Mouse (Mus musculus) hindbrain, embryonic 14.5 days (tissue): ENCODE results near the gene Sbno2. TPM values are rescaled to one million over a fixed set of nuclear protein-coding genes. Genes with fewer than 3 reads are reported as not detected.

Source experiments
- ATAC-seq: fragments of 200-750 bp; cut with Nextera tagmentation; 2 replicates; pipeline ENCODE4 v1.8.0; 2017; ENCODE audit warnings: moderate number of reproducible peaks, mild to moderate bottlenecking, moderate TSS enrichment, moderate library complexity; ENCODE audit not compliant: low FRiP score
- DNase-seq: peaks from one replicate; pipeline ENCODE4 v3.0.0-alpha.2; 2015; ENCODE audit warnings: low spot score
- H3K27ac ChIP-seq: fragments of 300-500 bp; sonication (generic); 2 replicates; pipeline ENCODE4 v1.5.1; 2014; ENCODE audit warnings: mild to moderate bottlenecking, moderate library complexity
- H3K27me3 ChIP-seq: fragments of 300-500 bp; sonication (generic); 2 replicates; pipeline ENCODE4 v1.6.1; 2014; ENCODE audit warnings: mild to moderate bottlenecking, low read length, mixed read lengths; ENCODE audit not compliant: control insufficient read depth, insufficient read depth
- H3K36me3 ChIP-seq: fragments of 300-500 bp; sonication (generic); replicated peaks from 2 replicates; pipeline ENCODE4 v1.6.1; 2014; ENCODE audit not compliant: control insufficient read depth, insufficient read depth
- H3K4me1 ChIP-seq: fragments of 300-500 bp; sonication (generic); replicated peaks from 2 replicates; pipeline ENCODE4 v1.6.1; 2014; ENCODE audit warnings: antibody characterized with exemption, low read length, mixed read lengths; ENCODE audit not compliant: control insufficient read depth, insufficient read depth
- H3K4me2 ChIP-seq: fragments of 300-500 bp; sonication (generic); replicated peaks from 2 replicates; pipeline ENCODE4 v1.6.1; 2014; ENCODE audit warnings: mild to moderate bottlenecking, moderate library complexity
- H3K4me3 ChIP-seq: fragments of 300-500 bp; sonication (generic); replicated peaks from 2 replicates; pipeline ENCODE4 v1.5.1; 2014; ENCODE audit warnings: mild to moderate bottlenecking, low read length
- H3K9ac ChIP-seq: fragments of 300-500 bp; sonication (generic); 2 replicates; pipeline ENCODE4 v1.6.1; 2014
- H3K9me3 ChIP-seq: fragments of 300-500 bp; sonication (generic); 2 replicates; pipeline ENCODE4 v1.6.1; 2016; ENCODE audit warnings: low read length; ENCODE audit not compliant: control insufficient read depth
- WGBS: fragments of 180-500 bp; shearing (Covaris S2); extraction: QIAGEN DNeasy Blood & Tissue Kit; methylation state at CpG from one replicate; pipeline ENCODE4 v1.1.7; 2014; 5-methylcytosine and 5-hydroxymethylcytosine counted together
- polyA plus RNA-seq: library from polyadenylated mRNA; unstranded; fragments of >200 nt; fragmentation: Nextera tagmentation; extraction: Ambion mirVana; gene quantifications from 2 replicates; pipeline ENCODE4 v1.2.1, GENCODE M21; 2014

The Sbno2 gene
- polyA plus RNA-seq, 1 experiment from 2014 or later, result 12.6 TPM

GRCm38 (mm10) chr10:80016511-80016910, 88.9 kb downstream of the Sbno2 start, which contains the start of gene Arhgap45:
Arhgap45 (plus strand) TSS chr10:80016653.
- Histone ChIP-seq H3K4me2 (no peak within 1 kb of the TSS), H3K9me3 (peaks cover 6% of the 10 kb centered on the region), H3K27me3 (peaks cover 69% of the 10 kb centered on the region), H3K36me3 (peaks cover 8% of the 10 kb centered on the region; the same call in 1 of the 2 replicates), H3K4me1 (no peaks in the 10 kb centered on the region), H3K27ac (no peak within 1 kb of the TSS), H3K4me3 (no peak within 1 kb of the TSS), H3K9ac (no peak within 1 kb of the TSS)
- no peak for ATAC-seq
- no peak for DNase-seq
- WGBS, result 72% methylated on average over 11 of the region's 11 CpGs

- ATAC-seq, result no peak
- Histone ChIP-seq H3K9ac (no peak overlapping the region), H3K4me3 (no peak overlapping the region), H3K36me3 (peaks cover 14% of the 10 kb centered on the region), H3K27me3 (peaks cover 69% of the 10 kb centered on the region), H3K4me1 (no peaks in the 10 kb centered on the region), H3K4me2 (no peak overlapping the region), H3K9me3 (peaks cover 15% of the 10 kb centered on the region), H3K27ac (no peak overlapping the region)
- DNase-seq, result no peak
- 87% methylated on average over 10 of the region's 10 CpGs for WGBS
Measured at GRCm38 (mm10) chr10:80015583-80015982, 89.8 kb downstream of the Sbno2 start.

- WGBS, result 24% methylated on average over 28 of the region's 28 CpGs
- H3K9me3 ChIP-seq, result peaks cover 24% of the 10 kb centered on the region
- no peak overlapping the region for H3K4me3 ChIP-seq
- no peak overlapping the region for H3K4me2 ChIP-seq
- peaks cover 22% of the 10 kb centered on the region for H3K36me3 ChIP-seq
- H3K27me3 ChIP-seq, result peaks cover 60% of the 10 kb centered on the region
- DNase-seq (no peak), ATAC-seq (no peak)
- no peak overlapping the region for H3K9ac ChIP-seq
- H3K27ac ChIP-seq, result no peak overlapping the region
- no peaks in the 10 kb centered on the region for H3K4me1 ChIP-seq
Measured at GRCm38 (mm10) chr10:80014484-80015290, 90.7 kb downstream of the Sbno2 start.

GRCm38 (mm10) chr10:80013609-80014008, 91.8 kb downstream of the Sbno2 start:
- DNase-seq (no peak), ATAC-seq (no peak)
- no peak overlapping the region for H3K4me3 ChIP-seq
- H3K9me3 ChIP-seq, result peaks cover 26% of the 10 kb centered on the region
- peaks cover 31% of the 10 kb centered on the region for H3K36me3 ChIP-seq
- no peak overlapping the region for H3K4me2 ChIP-seq
- H3K27ac ChIP-seq, result no peak overlapping the region
- H3K9ac ChIP-seq, result no peak overlapping the region
- no peaks in the 10 kb centered on the region for H3K4me1 ChIP-seq
- 36% methylated on average over 25 of the region's 25 CpGs for WGBS
- H3K27me3 ChIP-seq, result peaks cover 50% of the 10 kb centered on the region

- Histone ChIP-seq H3K36me3 (peaks cover 31% of the 10 kb centered on the region), H3K27ac (no peak overlapping the region), H3K27me3 (peaks cover 48% of the 10 kb centered on the region), H3K9me3 (peaks cover 26% of the 10 kb centered on the region), H3K4me3 (no peak overlapping the region), H3K9ac (no peak overlapping the region), H3K4me1 (no peaks in the 10 kb centered on the region), H3K4me2 (no peak overlapping the region)
- 86% methylated on average over 6 of the region's 6 CpGs for WGBS
- DNase-seq (no peak), ATAC-seq (no peak)
Measured at GRCm38 (mm10) chr10:80011740-80012139, 93.6 kb downstream of the Sbno2 start.

Other genes with a start within 250 kb of the Sbno2 start
- gene Prtn3, start 231.1 kb downstream of the Sbno2 start, polyA plus RNA-seq, result 10.1 and 12.8 TPM in 2 replicates
- 288 and 294 TPM in 2 replicates for gene Plppr3, start 230.9 kb downstream of the Sbno2 start, polyA plus RNA-seq
- gene Elane, start 219.3 kb downstream of the Sbno2 start, polyA plus RNA-seq, result 0.47 TPM in 1 of 2 replicates, not detected in the other
- gene Cfd, start 214.7 kb downstream of the Sbno2 start, polyA plus RNA-seq, result not detected in 2 replicates
- gene Med16, start 196.6 kb downstream of the Sbno2 start, polyA plus RNA-seq, result 42.0 and 42.5 TPM in 2 replicates
- gene Gm26602, start 194.7 kb downstream of the Sbno2 start, polyA plus RNA-seq, result 1.1 TPM in 1 of 2 replicates, not detected in the other
- 1.7 and 2.6 TPM in 2 replicates for gene Kiss1r, start 188.6 kb downstream of the Sbno2 start, polyA plus RNA-seq
- gene R3hdm4, start 184.4 kb downstream of the Sbno2 start, polyA plus RNA-seq, result 228 and 232 TPM in 2 replicates
- gene Arid3a, start 178.5 kb downstream of the Sbno2 start, polyA plus RNA-seq, result 3.4 and 3.8 TPM in 2 replicates
- gene Wdr18, start 145.4 kb downstream of the Sbno2 start, polyA plus RNA-seq, result 91.8 and 97.8 TPM in 2 replicates
- gene Grin3b, start 134.9 kb downstream of the Sbno2 start, polyA plus RNA-seq, result 0.30 and 0.33 TPM in 2 replicates
- 22.6 and 22.8 TPM in 2 replicates for gene Tmem259, start 121.2 kb downstream of the Sbno2 start, polyA plus RNA-seq
- 28.4 and 37.6 TPM in 2 replicates for gene Cnn2, start 117.0 kb downstream of the Sbno2 start, polyA plus RNA-seq
- gene Abca7, start 109.1 kb downstream of the Sbno2 start, polyA plus RNA-seq, result 4.1 and 4.5 TPM in 2 replicates
- 1.1 and 1.7 TPM in 2 replicates for gene Arhgap45, start 88.9 kb downstream of the Sbno2 start, polyA plus RNA-seq
- gene Polr2e, start 65.8 kb downstream of the Sbno2 start, polyA plus RNA-seq, result 142 and 150 TPM in 2 replicates
- 556 and 557 TPM in 2 replicates for gene Gpx4, start 58.4 kb downstream of the Sbno2 start, polyA plus RNA-seq
- gene Stk11, start 10.2 kb upstream of the Sbno2 start, polyA plus RNA-seq, result 20.2 and 24.6 TPM in 2 replicates
- gene Atp5d, start 33.1 kb upstream of the Sbno2 start, polyA plus RNA-seq, result 469 and 505 TPM in 2 replicates
- 93.4 and 96.4 TPM in 2 replicates for gene Cbarp, start 35.3 kb upstream of the Sbno2 start, polyA plus RNA-seq
- 44.1 and 54.4 TPM in 2 replicates for gene Midn, start 42.7 kb upstream of the Sbno2 start, polyA plus RNA-seq
- gene Cirbp, start 60.4 kb upstream of the Sbno2 start, polyA plus RNA-seq, result 203 and 252 TPM in 2 replicates
- gene 1600002K03Rik, start 67.4 kb upstream of the Sbno2 start, polyA plus RNA-seq, result 7.0 and 7.7 TPM in 2 replicates
- gene Efna2, start 73.9 kb upstream of the Sbno2 start, polyA plus RNA-seq, result 25.9 and 26.2 TPM in 2 replicates
- 29.0 and 32.9 TPM in 2 replicates for gene Mum1, start 120.9 kb upstream of the Sbno2 start, polyA plus RNA-seq
- 303 and 341 TPM in 2 replicates for gene Ndufs7, start 143.6 kb upstream of the Sbno2 start, polyA plus RNA-seq
- gene Gamt, start 155.4 kb upstream of the Sbno2 start, polyA plus RNA-seq, result 17.3 and 24.3 TPM in 2 replicates
- 35.2 and 36.3 TPM in 2 replicates for gene Dazap1, start 155.9 kb upstream of the Sbno2 start, polyA plus RNA-seq
- 570 and 649 TPM in 2 replicates for gene Rps15, start 186.9 kb upstream of the Sbno2 start, polyA plus RNA-seq
- 200 and 216 TPM in 2 replicates for gene Apc2, start 190.4 kb upstream of the Sbno2 start, polyA plus RNA-seq
- 23.3 and 24.5 TPM in 2 replicates for gene 2310011J03Rik, start 215.0 kb upstream of the Sbno2 start, polyA plus RNA-seq
- gene Pcsk4, start 223.9 kb upstream of the Sbno2 start, polyA plus RNA-seq, result 4.4 and 4.7 TPM in 2 replicates
- 5.3 and 5.8 TPM in 2 replicates for gene Reep6, start 224.4 kb upstream of the Sbno2 start, polyA plus RNA-seq
- 0.84 and 0.90 TPM in 2 replicates for gene Adamtsl5, start 242.8 kb upstream of the Sbno2 start, polyA plus RNA-seq